In genomic region chr11:117498137-117498511, GRCm38 (mm10) we compare ENCODE assay signal across 12 mouse cellular contexts. TPM values are rescaled to one million over a fixed set of nuclear protein-coding genes. Genes with fewer than 3 reads are reported as not detected.
DNase-seq lines count a peak whose midpoint lies in the region; ATAC-seq lines count a peak whose summit lies in the region.
"Had no signal": no experiment of that assay in that cellular context is flagged by ENCODE, and none has a peak within 500 bp of the region (broad histone marks: within the 10 kb centered on the region; RNA-seq: fewer than 3 reads in every experiment).

No protein-coding gene starts in this region.

- peaks cover 4% of the 10 kb centered on the region; the same call in 1 of the 2 replicates for H3K9me3 ChIP-seq in embryonic facial prominence, embryonic 10.5 days
- H3K9me3 ChIP-seq in hindbrain, embryonic 12.5 days (replicated peaks) = no peaks in the 10 kb centered on the region
- H3K9me3 ChIP-seq in midbrain, embryonic 10.5 days (replicated peaks) = no peaks in the 10 kb centered on the region; the same call in 1 of the 2 replicates

- no peaks in the 10 kb centered on the region for H3K36me3 ChIP-seq in embryonic facial prominence, embryonic 10.5 days (replicated peaks)
- H3K36me3 ChIP-seq in hindbrain, embryonic 12.5 days = no peaks in the 10 kb centered on the region
- no peaks in the 10 kb centered on the region for H3K36me3 ChIP-seq in midbrain, embryonic 10.5 days

- H3K27ac ChIP-seq in embryonic facial prominence, embryonic 10.5 days (replicated peaks) = peak overlapping the region; percentile 92
- H3K27ac ChIP-seq in hindbrain, embryonic 12.5 days = peak overlapping the region; percentile 93
- peak overlapping the region; percentile 88 for H3K27ac ChIP-seq in midbrain, embryonic 10.5 days (replicated peaks)
- H3K27ac ChIP-seq: liver, embryonic 14.5 days had no signal

- peak overlapping the region; percentile 44 for H3K4me3 ChIP-seq in embryonic facial prominence, embryonic 10.5 days
- H3K4me3 ChIP-seq in hindbrain, embryonic 12.5 days = no peak overlapping the region
- peak overlapping the region; percentile 35 for H3K4me3 ChIP-seq in midbrain, embryonic 10.5 days

- no peak; the same call in 1 of the 2 replicates for ATAC-seq in hindbrain, embryonic 12.5 days (ENCODE audit: low FRiP score)

- 72% methylated on average over 1 of the region's 1 CpGs for WGBS in embryonic facial prominence, embryonic 10.5 days
- WGBS in hindbrain, embryonic 12.5 days = 48% methylated on average over 1 of the region's 1 CpGs
- WGBS in midbrain, embryonic 10.5 days = 63% methylated on average over 1 of the region's 1 CpGs

- peaks cover 46% of the 10 kb centered on the region for H3K4me1 ChIP-seq in embryonic facial prominence, embryonic 10.5 days
- H3K4me1 ChIP-seq in hindbrain, embryonic 12.5 days = peaks cover 53% of the 10 kb centered on the region
- peaks cover 51% of the 10 kb centered on the region for H3K4me1 ChIP-seq in midbrain, embryonic 10.5 days

- H3K9ac ChIP-seq in hindbrain, embryonic 12.5 days = peak overlapping the region; percentile 32; the same call in 1 of the 2 replicates
- H3K9ac ChIP-seq: liver, embryonic 14.5 days had no signal

- peak overlapping the region; percentile 35 for H3K4me2 ChIP-seq in hindbrain, embryonic 12.5 days (replicated peaks)

- H3K27me3 ChIP-seq in embryonic facial prominence, embryonic 10.5 days (replicated peaks; ENCODE audit: low read depth, poor library complexity, severe bottlenecking) = peaks cover 13% of the 10 kb centered on the region; the same call in 1 of the 2 replicates
- H3K27me3 ChIP-seq in hindbrain, embryonic 12.5 days = 0 out of 2 replicates have a peak, but pooled peaks cover 7% of the 10 kb centered on the region
- H3K27me3 ChIP-seq in midbrain, embryonic 10.5 days (ENCODE audit: low read depth, poor library complexity, severe bottlenecking) = peaks cover 15% of the 10 kb centered on the region

- DNase-seq in MN1 (ENCODE audit: low spot score) = peak; percentile 49
- DNase-seq in embryonic facial prominence, embryonic 10.5 days (ENCODE audit: low spot score) = no peak
- no peak for DNase-seq in midbrain, embryonic 10.5 days (ENCODE audit: low spot score)
- DNase-seq in urinary bladder, postnatal 36 days (ENCODE audit: low spot score in 2 of 2) = no peak
- no peak for DNase-seq in yolk sac, embryonic 10.5 days (ENCODE audit: low spot score)
- DNase-seq in adrenal gland, postnatal 10 days = no peak
- DNase-seq: adrenal gland, adult 8-10 months; cerebellum, adult 9-11 months; spleen, adult 18-20 months had no signal

RNA-seq across cellular contexts. Expression of gene Gm11733, which starts 14.0 kb away (rescaled TPM):
- polyA plus RNA-seq in embryonic facial prominence, embryonic 10.5 days (2016; fragmentation: Nextera tagmentation; extraction: Ambion mirVana) = 0.06 TPM in 2 replicates
- not detected in 2 replicates for polyA plus RNA-seq in hindbrain, embryonic 12.5 days (2016; fragmentation: Nextera tagmentation; extraction: Ambion mirVana)
- polyA plus RNA-seq in midbrain, embryonic 10.5 days (2016; fragmentation: Nextera tagmentation; extraction: Ambion mirVana) = 0.06 TPM in 1 of 2 replicates, not detected in the other
- total RNA-seq in adrenal gland, postnatal 10 days (2021) = not detected
- total RNA-seq: adrenal gland, adult 8-10 months; ES-E14 had no signal
- polyA plus RNA-seq: liver, embryonic 14.5 days had no signal
